Mouse (Mus musculus): ENCODE measurements around the gene Add2. TPM values are rescaled to one million over a fixed set of nuclear protein-coding genes. Genes with fewer than 3 reads are reported as not detected.

Gene Add2
- polyA plus RNA-seq, 1 experiment from 2014 or later: 19.1 TPM

GRCm38 (mm10) chr6:86166426-86166825, 137.9 kb downstream of the Add2 start:
- H3K4me1 ChIP-seq (ENCODE audit: control insufficient read depth, insufficient read depth, low read length): no peaks in the 10 kb centered on the region
- H3K9ac ChIP-seq (replicated peaks; ENCODE audit: low read length): no peak overlapping the region
- no peak overlapping the region for H3K4me3 ChIP-seq (ENCODE audit: low read depth, low read length)
- no peak overlapping the region for H3K27ac ChIP-seq (replicated peaks; ENCODE audit: low read depth, low read length)
- ATAC-seq (replicated peaks; ENCODE audit: insufficient number of reproducible peaks, low FRiP score, low TSS enrichment, low read depth): no peak
- no peaks in the 10 kb centered on the region for H3K9me3 ChIP-seq (replicated peaks; ENCODE audit: control insufficient read depth, low read length)
- WGBS: 83% methylated on average over 9 of the region's 9 CpGs
- no peaks in the 10 kb centered on the region for H3K36me3 ChIP-seq (replicated peaks; ENCODE audit: control insufficient read depth, insufficient read depth, low read depth, low read length)
- H3K27me3 ChIP-seq (ENCODE audit: control insufficient read depth, insufficient read depth, low read length): no peaks in the 10 kb centered on the region
- DNase-seq (ENCODE audit: low spot score): no peak
- no peak overlapping the region for H3K4me2 ChIP-seq (ENCODE audit: low read depth, low read length)

GRCm38 (mm10) chr6:86167851-86168250, 139.4 kb downstream of the Add2 start:
- 82% methylated on average over 5 of the region's 5 CpGs for WGBS
- Histone ChIP-seq H3K9me3 (replicated peaks; ENCODE audit: control insufficient read depth, low read length) (no peaks in the 10 kb centered on the region), H3K27me3 (ENCODE audit: control insufficient read depth, insufficient read depth, low read length) (no peaks in the 10 kb centered on the region), H3K4me3 (ENCODE audit: low read depth, low read length) (no peak overlapping the region), H3K36me3 (replicated peaks; ENCODE audit: control insufficient read depth, insufficient read depth, low read depth, low read length) (no peaks in the 10 kb centered on the region), H3K27ac (replicated peaks; ENCODE audit: low read depth, low read length) (no peak overlapping the region), H3K4me2 (ENCODE audit: low read depth, low read length) (no peak overlapping the region), H3K4me1 (ENCODE audit: control insufficient read depth, insufficient read depth, low read length) (no peaks in the 10 kb centered on the region), H3K9ac (replicated peaks; ENCODE audit: low read length) (no peak overlapping the region)
- no peak for ATAC-seq (replicated peaks; ENCODE audit: insufficient number of reproducible peaks, low FRiP score, low TSS enrichment, low read depth)
- DNase-seq (ENCODE audit: low spot score): no peak

GRCm38 (mm10) chr6:86169166-86169565, 140.7 kb downstream of the Add2 start:
- no peak overlapping the region for H3K9ac ChIP-seq (replicated peaks; ENCODE audit: low read length)
- H3K27ac ChIP-seq (replicated peaks; ENCODE audit: low read depth, low read length): no peak overlapping the region
- H3K4me3 ChIP-seq (ENCODE audit: low read depth, low read length): no peak overlapping the region
- H3K4me2 ChIP-seq (ENCODE audit: low read depth, low read length): no peak overlapping the region
- no peak for DNase-seq (ENCODE audit: low spot score)
- no peaks in the 10 kb centered on the region for H3K27me3 ChIP-seq (ENCODE audit: control insufficient read depth, insufficient read depth, low read length)
- H3K4me1 ChIP-seq (ENCODE audit: control insufficient read depth, insufficient read depth, low read length): no peaks in the 10 kb centered on the region
- no peaks in the 10 kb centered on the region for H3K36me3 ChIP-seq (replicated peaks; ENCODE audit: control insufficient read depth, insufficient read depth, low read depth, low read length)
- no peaks in the 10 kb centered on the region for H3K9me3 ChIP-seq (replicated peaks; ENCODE audit: control insufficient read depth, low read length)
- no peak for ATAC-seq (replicated peaks; ENCODE audit: insufficient number of reproducible peaks, low FRiP score, low TSS enrichment, low read depth)
- WGBS: 55% methylated on average over 4 of the region's 4 CpGs

Other genes starting within 250 kb of the Add2 start
- not detected in 2 replicates for gene Nat8f6, start 207.7 kb upstream of the Add2 start, polyA plus RNA-seq (2014; fragmentation: Nextera tagmentation; extraction: Ambion mirVana)
- not detected in 2 replicates for gene Nat8f5, start 207.7 kb upstream of the Add2 start, polyA plus RNA-seq (2014; fragmentation: Nextera tagmentation; extraction: Ambion mirVana)
- gene Nat8, start 196.6 kb upstream of the Add2 start, polyA plus RNA-seq (2014; fragmentation: Nextera tagmentation; extraction: Ambion mirVana): not detected in 2 replicates
- not detected in 2 replicates for gene Nat8f2, start 159.5 kb upstream of the Add2 start, polyA plus RNA-seq (2014; fragmentation: Nextera tagmentation; extraction: Ambion mirVana)
- gene Nat8f4, start 123.8 kb upstream of the Add2 start, polyA plus RNA-seq (2014; fragmentation: Nextera tagmentation; extraction: Ambion mirVana): 4.0 and 4.1 TPM in 2 replicates
- 29.7 and 39.7 TPM in 2 replicates for gene Tprkb, start 116.8 kb upstream of the Add2 start, polyA plus RNA-seq (2014; fragmentation: Nextera tagmentation; extraction: Ambion mirVana)
- 4.1 and 6.1 TPM in 2 replicates for gene Nat8f1, start 113.0 kb upstream of the Add2 start, polyA plus RNA-seq (2014; fragmentation: Nextera tagmentation; extraction: Ambion mirVana)
- 43.7 and 45.3 TPM in 2 replicates for gene Dusp11, start 67.0 kb upstream of the Add2 start, polyA plus RNA-seq (2014; fragmentation: Nextera tagmentation; extraction: Ambion mirVana)
- gene Figla, start 12.5 kb upstream of the Add2 start, polyA plus RNA-seq (2014; fragmentation: Nextera tagmentation; extraction: Ambion mirVana): not detected in 2 replicates
- gene Tgfa, start 166.5 kb downstream of the Add2 start, polyA plus RNA-seq (2014; fragmentation: Nextera tagmentation; extraction: Ambion mirVana): 1.8 and 2.5 TPM in 2 replicates

All from embryonic facial prominence, embryonic 11.5 days (tissue).